Mouse (Mus musculus) lung, postnatal 25 days (tissue): ENCODE measurements around the gene Pmis2.
A peak's percentile ranks its signal among the peaks of the same experiment; 100 is the strongest.

ENCODE experiments used
- DNase-seq: peaks from one replicate; pipeline ENCODE4 v3.0.0; 2022; ENCODE audit warnings: low spot score

The Pmis2 gene

DNA sequence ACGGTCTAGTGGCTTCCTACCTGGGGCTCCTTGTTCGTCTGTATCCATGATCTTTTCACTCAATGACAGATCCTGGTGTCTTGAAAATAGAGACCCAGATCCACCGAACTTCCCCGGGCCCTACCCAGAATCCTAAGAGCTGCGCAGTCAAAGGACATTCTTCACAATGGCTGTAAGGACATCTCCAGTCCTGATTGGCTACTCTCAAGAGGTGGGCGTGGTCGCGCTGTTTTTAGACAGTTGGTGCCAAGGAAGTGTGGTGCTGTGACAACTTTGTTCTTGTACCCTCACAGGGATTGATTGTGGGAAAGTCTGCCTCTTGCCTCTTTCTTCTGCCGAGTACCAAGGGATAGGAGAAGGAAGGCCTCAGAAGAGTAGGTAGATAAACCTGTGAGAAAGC is at the start of gene Pmis2:
TSS of gene Pmis2 (minus strand) at position 126 of the 400 bp plus-strand sequence.
- no peak for DNase-seq

DNA sequence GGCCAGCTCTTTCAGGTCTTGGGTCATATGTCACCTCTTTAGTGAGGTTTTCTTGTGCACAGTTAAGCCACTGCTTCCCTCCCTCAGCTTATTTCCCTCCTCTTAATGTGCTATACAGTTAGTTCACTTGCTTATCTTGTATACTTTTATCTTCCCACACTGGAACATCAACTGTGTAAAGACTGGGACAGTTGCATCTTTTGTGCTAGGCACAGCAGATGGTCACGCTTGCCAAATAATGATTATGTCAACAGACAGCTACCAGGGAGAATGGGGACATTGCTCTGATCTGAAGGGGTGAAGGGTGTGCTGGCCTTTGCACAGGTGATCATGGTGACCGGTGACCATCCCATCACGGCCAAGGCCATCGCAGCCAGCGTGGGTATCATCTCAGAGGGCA is 48.3 kb upstream of the Pmis2 start:
- no peak for DNase-seq

- no peak for DNase-seq
Observed at GRCm38 (mm10) chr7:30717716-30718046, 46.3 kb upstream of the Pmis2 start.

DNA sequence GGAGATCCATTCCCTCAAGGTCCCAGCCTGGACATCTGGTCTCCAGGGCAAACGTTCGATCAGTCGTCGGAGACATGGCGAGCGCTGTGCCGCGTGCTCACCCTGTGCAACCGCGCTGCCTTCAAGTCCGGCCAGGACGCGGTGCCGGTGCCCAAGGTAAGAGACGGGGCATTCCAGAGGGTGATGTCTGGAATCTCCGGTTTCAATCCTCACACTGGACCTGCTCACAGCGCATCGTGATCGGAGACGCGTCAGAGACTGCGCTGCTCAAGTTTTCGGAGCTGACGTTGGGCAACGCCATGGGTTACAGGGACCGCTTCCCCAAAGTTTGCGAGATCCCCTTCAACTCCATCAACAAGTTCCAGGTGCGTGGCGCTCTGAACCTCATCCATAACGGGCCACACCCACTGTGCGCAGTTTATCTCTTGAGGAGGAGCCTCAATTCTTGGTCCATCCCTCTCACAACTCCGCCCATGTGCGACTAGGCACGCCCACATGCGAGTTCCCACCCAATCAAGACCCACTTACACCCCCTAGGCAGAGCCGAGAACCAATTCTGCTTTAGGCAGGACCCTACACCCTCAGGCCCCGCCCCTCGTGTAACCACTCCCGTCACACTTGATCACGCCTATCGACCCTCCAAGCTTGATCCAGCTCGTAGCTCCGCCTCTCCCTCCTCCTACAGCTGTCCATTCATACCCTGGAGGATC is 45.8 kb upstream of the Pmis2 start:
- peak; percentile 60 for DNase-seq

- DNase-seq: no peak
Observed at GRCm38 (mm10) chr7:30711942-30712341, 40.5 kb upstream of the Pmis2 start, which contains the start of gene Atp4a. Gene Atp4a (plus strand): TSS chr7:30712209.

GRCm38 (mm10) chr7:30707441-30707840 is 36.0 kb upstream of the Pmis2 start:
- DNase-seq: no peak

GRCm38 (mm10) chr7:30706214-30706882 is 34.9 kb upstream of the Pmis2 start:
- no peak for DNase-seq

- no peak for DNase-seq
Observed at GRCm38 (mm10) chr7:30698589-30698988, 27.2 kb upstream of the Pmis2 start, which contains the start of gene 2200002J24Rik. Gene 2200002J24Rik (plus strand): TSS chr7:30698926.

GRCm38 (mm10) chr7:30698101-30698500 is 26.7 kb upstream of the Pmis2 start:
- peak; percentile 21 for DNase-seq

- DNase-seq: no peak
Observed at GRCm38 (mm10) chr7:30688325-30688724, 16.9 kb upstream of the Pmis2 start.

- DNase-seq: no peak
Observed at GRCm38 (mm10) chr7:30683425-30683824, 12.0 kb upstream of the Pmis2 start.

- DNase-seq: no peak
Observed at GRCm38 (mm10) chr7:30681897-30682296, 10.5 kb upstream of the Pmis2 start.

DNA sequence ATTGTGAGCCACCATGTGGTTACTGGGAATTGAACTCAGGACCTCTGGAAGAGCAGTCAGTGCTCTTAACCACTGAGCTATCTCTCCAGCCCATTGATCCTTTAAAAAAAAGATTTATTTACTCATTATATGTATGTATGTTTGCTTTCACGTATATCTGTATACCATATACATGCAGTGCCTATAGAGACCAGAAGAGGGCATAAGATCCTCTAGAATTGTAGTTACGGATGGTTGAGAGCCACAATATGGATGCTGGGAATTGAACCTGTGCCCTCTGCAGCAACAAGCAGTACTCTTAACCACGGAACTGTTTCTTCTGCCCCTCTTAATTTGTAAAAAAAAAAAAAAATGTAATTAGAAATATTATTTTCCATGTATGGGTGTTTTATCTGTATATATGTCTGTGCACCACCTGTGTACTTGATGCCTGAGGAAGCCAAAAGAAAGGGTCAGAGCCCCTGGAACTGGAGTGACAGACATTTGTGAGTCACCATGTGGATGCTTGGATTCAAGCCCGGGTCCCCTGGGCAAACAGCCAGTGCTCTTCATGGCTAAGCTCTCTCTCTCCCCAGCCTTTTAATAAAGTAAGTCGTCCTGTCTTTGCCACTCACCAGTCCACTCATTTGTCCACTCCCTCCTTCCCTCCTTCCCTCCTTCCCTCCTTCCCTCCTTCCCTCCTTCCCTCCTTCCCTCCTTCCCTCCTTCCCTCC is 7.0 kb upstream of the Pmis2 start:
- DNase-seq: no peak

GRCm38 (mm10) chr7:30669229-30669628 is 2.2 kb downstream of the Pmis2 start:
- peak; percentile 24 for DNase-seq

GRCm38 (mm10) chr7:30665321-30665720 is 6.1 kb downstream of the Pmis2 start:
- no peak for DNase-seq

DNA sequence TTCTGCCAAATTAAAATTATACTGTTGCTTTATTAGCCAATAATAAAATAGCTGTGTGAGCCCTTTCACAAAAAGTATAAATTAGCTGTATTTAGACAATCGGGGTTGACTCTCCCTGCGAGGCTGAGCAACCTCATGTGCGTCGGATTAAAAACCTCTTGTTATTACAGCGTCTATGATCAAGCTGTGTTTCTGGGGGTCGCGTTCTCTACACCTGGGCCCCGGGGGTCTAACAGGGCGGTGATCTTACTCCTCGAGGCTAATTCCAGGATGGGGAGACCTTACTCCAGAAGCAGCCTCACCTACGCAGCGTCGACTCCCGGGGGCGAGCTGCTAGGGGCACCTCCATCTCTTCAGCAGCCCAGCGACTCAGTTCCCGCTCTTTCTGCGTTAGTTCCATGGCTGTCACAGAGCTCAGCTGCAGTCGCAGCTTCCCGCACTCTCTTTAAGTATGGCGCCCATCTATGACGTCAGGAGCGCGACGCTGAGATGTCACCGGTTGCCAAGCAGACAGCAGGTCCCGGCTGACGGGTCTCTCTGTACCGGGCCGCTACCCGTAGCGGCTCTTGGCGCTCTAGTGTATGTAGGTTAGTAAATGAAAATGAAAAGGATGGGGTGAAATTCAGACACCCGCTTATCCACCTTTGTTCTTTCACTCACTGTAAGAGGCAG is 6.7 kb downstream of the Pmis2 start, which contains the start of gene Haus5:
TSS of gene Haus5 (minus strand) at position 466 of the 672 bp plus-strand sequence.
- DNase-seq: peak; percentile 92

GRCm38 (mm10) chr7:30649591-30650540 is 21.5 kb downstream of the Pmis2 start, which contains the start of gene Rbm42:
Gene Rbm42 (minus strand): TSS chr7:30650317.
- DNase-seq: peak; percentile 100

GRCm38 (mm10) chr7:30639083-30639482 is 32.3 kb downstream of the Pmis2 start:
- no peak for DNase-seq

GRCm38 (mm10) chr7:30636395-30636794 is 35.0 kb downstream of the Pmis2 start:
- DNase-seq: no peak

GRCm38 (mm10) chr7:30635752-30636151 is 35.7 kb downstream of the Pmis2 start, which contains the start of gene Etv2:
Gene Etv2 (minus strand): TSS chr7:30635852.
- DNase-seq: no peak

DNA sequence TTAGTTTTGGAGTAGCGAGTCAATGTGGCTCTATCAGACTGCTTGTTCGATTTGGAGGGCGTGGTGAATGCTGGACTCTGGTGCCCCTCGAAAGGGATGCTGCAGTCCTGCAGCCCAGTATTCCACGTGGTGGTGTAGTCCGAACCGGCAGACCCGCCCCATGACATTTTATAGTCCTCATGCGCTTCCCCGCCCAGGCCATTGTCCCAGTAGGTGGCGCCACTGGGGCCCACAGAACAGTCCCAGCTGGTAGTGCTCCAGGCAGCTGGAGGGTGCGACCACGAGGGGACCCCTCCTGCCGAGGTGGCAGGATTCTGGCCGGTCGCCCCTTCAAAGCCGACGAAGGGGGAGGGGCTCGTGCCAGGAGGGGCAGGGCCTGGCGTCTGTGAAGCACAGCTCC is 36.8 kb downstream of the Pmis2 start:
- peak; percentile 23 for DNase-seq
